Mouse (Mus musculus) T-helper 2 cell (primary cell): ENCODE data around the gene Ucn2.

Source experiments
- in situ Hi-C: fragments of 300-600 bp; cut with MboI, MseI; formaldehyde crosslinking; loops from one replicate; pipeline ENCODE4 v1.15.1; 2025; ENCODE audit warnings: high pct_unique_total_duplicates

Gene Ucn2

GRCm38 (mm10) chr9:109028919-109029318, 43.1 kb downstream of the Ucn2 start:
- in situ Hi-C loops, result no loop called here

- in situ Hi-C loops, result no loop called here
These were observed 44.5 kb downstream of the Ucn2 start for GRCm38 (mm10) chr9:109030312-109030711.

- in situ Hi-C loops, result no loop called here
These were observed 45.2 kb downstream of the Ucn2 start for GRCm38 (mm10) chr9:109031001-109031400.

- in situ Hi-C loops, result no loop called here
These were observed 45.9 kb downstream of the Ucn2 start for GRCm38 (mm10) chr9:109031686-109032085.

GRCm38 (mm10) chr9:109032435-109032834, 46.6 kb downstream of the Ucn2 start:
- in situ Hi-C loops, result no loop called here
